Mouse (Mus musculus): ENCODE measurements around the gene Lactb. TPM values are rescaled to one million over a fixed set of nuclear protein-coding genes. Genes with fewer than 3 reads are reported as not detected.

Gene Lactb
- total and polyA plus RNA-seq, 3 experiments, result 14.6 to 29.4 (median 23.7) TPM

GRCm38 (mm10) chr9:66917216-66917891 is 57.9 kb downstream of the Lactb start:
- Histone ChIP-seq H3K79me2 (replicated peaks; ENCODE audit: control insufficient read depth, extremely low read depth, insufficient read depth, poor library complexity, severe bottlenecking) (peaks cover 51% of the 10 kb centered on the region), H3K9ac (ENCODE audit: insufficient read depth, low read depth) (peak overlapping the region; percentile 47; the same call in 1 of the 2 replicates), H3K27ac (ENCODE audit: insufficient read depth, low read depth) (0 out of 2 replicates have a peak overlapping the region, but pooled peaks have one; percentile 10), H3K4me1 (ENCODE audit: control insufficient read depth in 1 of 2, insufficient read depth in 2 of 2) (peaks cover 14 to 55% of the 10 kb centered on the region in 2 experiments), H3K36me3 (replicated peaks in 1 of 2; ENCODE audit: control insufficient read depth in 1 of 2, insufficient read depth in 1 of 2, low read length in 1 of 2) (peaks cover 4 to 25% of the 10 kb centered on the region in 2 experiments), H3K4me3 (replicated peaks in 1 of 3; ENCODE audit: low read depth in 2 of 3, low read length in 2 of 3, poor library complexity in 1 of 3) (no peak overlapping the region), H3K9me3 (replicated peaks; ENCODE audit: low read length) (peaks cover 3% of the 10 kb centered on the region), H3K4me2 (ENCODE audit: insufficient read depth, low read depth, poor library complexity, severe bottlenecking) (peak overlapping the region; percentile 63), H3K27me3 (replicated peaks) (peaks cover 3% of the 10 kb centered on the region)
- in situ Hi-C loops (cut with MboI; ENCODE audit: low pct_ligation_motif_present, low pct_unique_long_range_greater_than_20kb, low sequenced_read_pairs), result no loop called here
- dilution Hi-C loops (cut with MboI; ENCODE audit: extremely low pct_ligation_motif_present, extremely low pct_unique_long_range_greater_than_20kb, low sequenced_read_pairs), result no loop called here
- DNase-seq (ENCODE audit: extremely low read depth), result no peak
- TF ChIP-seq EP300 (IDR thresholded peaks at IDR 0.05; ENCODE audit: low read length) (peak; percentile 47; the same call in 1 of the 2 replicates), NRF1 (IDR thresholded peaks at IDR 0.05; ENCODE audit: low read depth, low read length) (no peak), KAT2A (IDR thresholded peaks at IDR 0.05; ENCODE audit: insufficient replicate concordance, low read length) (no peak), MAFK (IDR thresholded peaks at IDR 0.05; ENCODE audit: insufficient replicate concordance, low read length) (peak; percentile 4; the same call in 1 of the 2 replicates), HCFC1 (IDR thresholded peaks at IDR 0.05; ENCODE audit: low read depth, low read length) (no peak), NELFE (IDR thresholded peaks at IDR 0.05; ENCODE audit: low read depth, low read length) (no peak), CHD2 (IDR thresholded peaks at IDR 0.05; ENCODE audit: low read length) (no peak), CHD1 (IDR thresholded peaks at IDR 0.05; ENCODE audit: low read depth, low read length) (peak; percentile 68; the same call in 1 of the 2 replicates), ELF1 (IDR thresholded peaks at IDR 0.05; ENCODE audit: low read depth, low read length) (no peak), USF2 (conservative IDR thresholded peaks at IDR 0.05; ENCODE audit: low read depth, low read length) (no peak), ZMIZ1 (IDR thresholded peaks at IDR 0.05; ENCODE audit: low read depth, low read length) (no peak), MXI1 (IDR thresholded peaks at IDR 0.05; ENCODE audit: low read depth, low read length) (no peak; the same call in 1 of the 2 replicates), ZC3H11A (IDR thresholded peaks at IDR 0.05; ENCODE audit: low read depth, low read length) (no peak), JUN (IDR thresholded peaks at IDR 0.05; ENCODE audit: insufficient read depth, low read depth, low read length) (no peak), IRF4 (IDR thresholded peaks at IDR 0.05; ENCODE audit: low read depth, low read length) (0 out of 2 replicates have a peak, but pooled peaks have one; percentile 27), POLR2AphosphoS2 (IDR thresholded peaks at IDR 0.05; ENCODE audit: low read depth, low read length) (no peak), TCF12 (IDR thresholded peaks at IDR 0.05; ENCODE audit: low read depth, low read length) (no peak), RCOR1 (conservative IDR thresholded peaks at IDR 0.05; ENCODE audit: low read depth, low read length) (no peak), E2F4 (IDR thresholded peaks at IDR 0.05; ENCODE audit: insufficient replicate concordance, low read depth, low read length) (no peak), BHLHE40 (IDR thresholded peaks at IDR 0.05; ENCODE audit: low read depth, low read length) (peak; percentile 57; the same call in 1 of the 2 replicates), POLR2A (IDR thresholded peaks at IDR 0.05; ENCODE audit: low read depth, low read length) (no peak), ZNF384 (IDR thresholded peaks at IDR 0.05; ENCODE audit: low read depth, low read length) (peak; percentile 59; the same call in 1 of the 2 replicates), ETS1 (conservative IDR thresholded peaks at IDR 0.05; ENCODE audit: low read depth, low read length) (no peak), TBP (conservative IDR thresholded peaks at IDR 0.05; ENCODE audit: low read depth, low read length) (no peak), MAX (IDR thresholded peaks at IDR 0.05; ENCODE audit: low read length) (no peak; the same call in 1 of the 2 replicates)

Data from CH12.LX (cell line).